Mouse (Mus musculus) neutrophil, adult 5-6 weeks (primary cell): ENCODE data around the gene Mindy4b-ps. TPM values are rescaled to one million over a fixed set of nuclear protein-coding genes. Genes with fewer than 3 reads are reported as not detected.

ENCODE experiments used
- ATAC-seq: fragments of 151-379, 151-347 bp; 2 replicates; pipeline ENCODE4 v1.8.0; 2017; ENCODE audit warnings: mild to moderate bottlenecking, moderate TSS enrichment; ENCODE audit not compliant: insufficient number of reproducible peaks, poor library complexity, low FRiP score, severe bottlenecking; ENCODE audit errors: extremely low read depth
- total RNA-seq: library from RNA; stranded (forward); fragments of 200-1000 nt; gene quantifications from 2 replicates; pipeline ENCODE4 v1.2.3, GENCODE M21; 2017

Mindy4b-ps gene
- total RNA-seq, 1 experiment from 2014 or later, result not detected

GRCm38 (mm10) chr3:58789033-58789432 is 33.1 kb downstream of the Mindy4b-ps start:
- no peak for ATAC-seq

DNA sequence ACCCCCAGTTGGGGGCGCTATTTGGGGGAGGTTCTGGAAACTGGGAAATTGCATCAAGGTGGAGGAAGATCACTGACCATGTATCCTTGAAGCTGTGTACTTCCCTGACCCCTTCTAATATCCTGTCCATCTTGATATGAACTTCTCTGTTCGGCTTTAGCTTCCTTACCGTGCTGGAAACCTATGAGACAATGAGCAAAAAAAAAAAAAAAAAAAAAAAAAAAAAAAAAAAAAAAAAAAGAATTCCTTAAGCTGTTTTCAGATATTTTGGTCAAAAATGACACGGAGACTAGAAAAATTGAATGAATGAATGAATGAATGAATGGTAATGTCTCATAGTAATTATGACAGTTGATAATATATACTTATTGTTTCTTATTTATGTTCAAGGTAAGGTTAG is 35.6 kb downstream of the Mindy4b-ps start:
- no peak for ATAC-seq

DNA sequence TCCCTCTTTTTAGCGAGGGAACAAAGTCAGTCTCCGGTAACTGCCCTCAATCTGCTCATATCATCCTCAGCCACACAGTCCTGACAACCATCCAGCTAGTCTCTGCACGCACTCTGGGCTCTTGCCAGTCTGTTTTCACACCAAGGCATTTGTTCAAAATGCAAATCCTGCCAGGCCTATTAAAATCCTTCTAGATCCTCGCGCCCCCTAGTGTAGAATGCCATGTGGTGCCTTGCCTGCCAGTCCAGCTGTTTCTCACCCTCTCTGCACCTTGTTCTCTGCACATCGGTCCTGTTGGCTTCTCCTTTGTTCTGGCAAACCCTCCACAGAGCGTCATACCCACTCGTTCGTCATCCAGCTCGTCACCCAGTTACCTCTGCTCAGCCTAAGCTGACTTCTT is 36.2 kb downstream of the Mindy4b-ps start:
- ATAC-seq, result peak; percentile 56; the same call in 1 of the 2 replicates

- 0 out of 2 replicates have a peak, but pooled peaks have one; percentile 44 for ATAC-seq
Observed at GRCm38 (mm10) chr3:58784219-58785092, 37.7 kb downstream of the Mindy4b-ps start.

- no peak for ATAC-seq
Observed at GRCm38 (mm10) chr3:58783602-58784218, 38.4 kb downstream of the Mindy4b-ps start.

DNA sequence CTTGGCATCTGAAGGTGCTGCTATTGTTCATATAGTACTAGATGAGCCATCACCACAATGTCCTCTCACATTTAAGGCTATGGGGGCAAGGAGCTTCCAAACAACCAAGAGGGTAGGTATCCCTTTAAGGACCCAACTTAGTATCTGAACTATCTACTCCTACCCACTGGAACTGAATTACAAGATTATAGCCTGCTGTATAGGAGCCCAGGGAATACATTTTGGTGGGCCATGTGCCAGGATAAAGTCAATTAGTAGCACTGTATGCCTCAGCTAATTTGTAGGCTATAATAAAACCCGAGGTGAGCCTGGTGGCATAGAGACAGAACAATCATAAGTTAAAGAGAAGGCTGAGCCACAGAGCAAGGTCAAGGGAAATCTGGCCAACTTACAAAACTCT is 65.7 kb downstream of the Mindy4b-ps start:
- no peak for ATAC-seq

GRCm38 (mm10) chr3:58755769-58756168 is 66.3 kb downstream of the Mindy4b-ps start:
- no peak for ATAC-seq

DNA sequence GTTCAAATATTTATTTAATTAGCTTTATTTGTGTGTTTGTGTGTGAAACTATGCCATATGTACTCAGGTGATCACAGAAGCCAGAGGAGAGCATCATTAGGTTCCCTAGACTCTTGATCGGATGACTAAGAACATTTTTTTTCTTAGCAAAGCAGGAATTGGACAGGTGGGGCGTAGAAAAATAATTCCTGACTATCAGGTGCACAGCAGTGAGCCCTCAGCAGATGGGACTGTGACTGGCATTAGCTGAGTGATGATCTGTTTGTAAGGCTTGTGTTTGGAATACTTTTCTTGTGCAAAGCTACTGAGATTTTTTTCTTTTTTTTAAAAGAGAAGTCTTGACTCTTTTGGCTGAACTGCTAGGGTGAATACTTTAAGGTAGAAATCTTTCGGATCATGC is 67.8 kb downstream of the Mindy4b-ps start:
- ATAC-seq, result no peak

DNA sequence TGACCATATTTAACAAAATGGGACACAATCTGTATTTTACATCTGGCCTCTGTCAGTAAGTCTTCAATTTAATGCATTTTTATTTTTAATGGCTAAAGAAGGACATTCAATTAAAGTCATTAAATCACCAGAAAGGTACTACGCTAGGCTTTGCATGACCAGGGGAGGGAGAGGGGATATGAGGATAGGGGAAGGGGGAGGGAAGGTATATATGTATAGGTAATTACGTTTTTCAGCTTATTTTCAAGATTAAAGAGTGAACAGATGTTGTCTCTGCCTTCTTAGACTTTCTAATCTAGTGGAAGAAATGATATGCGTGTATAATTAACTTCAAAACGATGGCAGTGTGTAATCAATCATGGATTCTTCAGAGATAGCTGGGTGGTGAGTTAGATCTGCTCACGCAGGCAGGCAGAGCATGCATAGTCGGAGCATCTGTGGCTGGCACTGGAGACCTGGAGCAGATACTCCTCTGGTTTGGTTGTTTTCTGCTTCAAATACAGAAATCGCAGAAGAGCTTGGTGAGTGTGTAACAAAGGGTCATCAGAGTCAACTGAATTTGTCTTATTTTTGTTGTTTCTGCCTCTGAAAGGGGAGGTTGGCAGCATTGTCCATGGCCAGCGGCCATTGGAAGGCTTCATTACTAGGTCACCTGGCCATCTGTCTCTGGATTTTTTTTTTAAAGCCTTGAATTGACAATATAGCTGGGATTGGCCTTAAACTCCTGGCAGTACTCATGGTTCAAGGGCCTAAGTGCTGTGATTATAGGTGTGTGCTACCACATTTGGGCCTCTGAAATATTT is 70.1 kb downstream of the Mindy4b-ps start:
- ATAC-seq, result no peak

DNA sequence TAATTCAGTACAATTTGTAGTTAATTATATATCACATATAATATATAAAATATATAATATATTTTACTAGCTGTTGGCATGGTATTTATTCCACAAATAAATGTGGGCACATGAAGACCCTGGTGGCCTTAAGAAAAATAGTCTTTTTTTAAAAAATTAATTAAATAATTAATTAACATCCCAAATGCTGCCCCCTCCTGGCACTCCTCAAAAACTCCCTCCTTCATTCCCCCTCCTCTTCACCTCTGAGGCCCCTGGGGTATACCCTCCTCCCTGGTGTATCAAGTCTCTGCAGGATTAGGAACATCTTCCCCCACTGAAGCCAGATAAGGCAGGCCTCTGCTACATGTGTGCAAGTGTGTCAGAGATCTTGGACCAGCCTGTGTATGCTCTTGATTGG is 73.4 kb downstream of the Mindy4b-ps start:
- no peak for ATAC-seq

- ATAC-seq, result no peak
Observed at GRCm38 (mm10) chr3:58747924-58748323, 74.2 kb downstream of the Mindy4b-ps start.

- no peak for ATAC-seq
Observed at GRCm38 (mm10) chr3:58739536-58739935, 82.6 kb downstream of the Mindy4b-ps start.

Other genes with a start within 250 kb of the Mindy4b-ps start
- gene Selenot, start 245.7 kb downstream of the Mindy4b-ps start, total RNA-seq, result 190 and 211 TPM in 2 replicates
- gene Erich6, start 185.1 kb downstream of the Mindy4b-ps start, total RNA-seq, result not detected in 2 replicates
- 12.7 and 14.7 TPM in 2 replicates for gene Siah2, start 129.9 kb downstream of the Mindy4b-ps start, total RNA-seq
- 0.12 TPM in 1 of 2 replicates, not detected in the other for gene Clrn1, start 63.0 kb upstream of the Mindy4b-ps start, total RNA-seq
- gene Med12l, start 183.5 kb upstream of the Mindy4b-ps start, total RNA-seq, result 3.9 and 4.5 TPM in 2 replicates